Mouse (Mus musculus) lung, embryonic 15.5 days (tissue): ENCODE results near the gene Zscan26. TPM values are rescaled to one million over a fixed set of nuclear protein-coding genes. Genes with fewer than 3 reads are reported as not detected.
"Not testable (repeated sequence)": the region's sequence is repeated elsewhere in the genome, so short reads cannot be mapped to it uniquely, and the experiment has no call there.

ENCODE experiments used
- ATAC-seq: fragments of 200-750 bp; cut with Nextera tagmentation; 2 replicates; pipeline ENCODE4 v1.8.0; 2017; ENCODE audit warnings: moderate number of reproducible peaks, borderline replicate concordance; ENCODE audit not compliant: low FRiP score, low TSS enrichment; ENCODE audit errors: extremely low read depth
- H3K27ac ChIP-seq: fragments of 300-500 bp; sonication (generic); 2 replicates; pipeline ENCODE4 v1.5.1; 2015; ENCODE audit warnings: moderate library complexity, mild to moderate bottlenecking, inconsistent platforms
- H3K27me3 ChIP-seq: fragments of 300-500 bp; sonication (generic); 2 replicates; pipeline ENCODE4 v1.6.1; 2015; ENCODE audit warnings: inconsistent platforms
- H3K36me3 ChIP-seq: fragments of 300-500 bp; sonication (generic); 2 replicates; pipeline ENCODE4 v1.6.1; 2015; ENCODE audit warnings: inconsistent platforms
- H3K4me1 ChIP-seq: fragments of 300-500 bp; sonication (generic); 2 replicates; pipeline ENCODE4 v1.6.1; 2015; ENCODE audit warnings: inconsistent platforms
- H3K4me2 ChIP-seq: fragments of 300-500 bp; sonication (generic); 2 replicates; pipeline ENCODE4 v1.6.1; 2015; ENCODE audit warnings: inconsistent platforms, mild to moderate bottlenecking, moderate library complexity
- H3K4me3 ChIP-seq: fragments of 300-500 bp; sonication (generic); 2 replicates; pipeline ENCODE4 v1.5.1; 2015; ENCODE audit warnings: mild to moderate bottlenecking, inconsistent platforms
- H3K9ac ChIP-seq: fragments of 300-500 bp; sonication (generic); 2 replicates; pipeline ENCODE4 v1.6.1; 2015; ENCODE audit warnings: inconsistent platforms
- H3K9me3 ChIP-seq: fragments of 300-500 bp; sonication (generic); 2 replicates; pipeline ENCODE4 v1.6.1; 2016; ENCODE audit warnings: inconsistent platforms
- WGBS: fragments of 180-500 bp; shearing (Covaris S2); methylation state at CpG from one replicate; pipeline ENCODE4 v1.1.7; 2015; 5-methylcytosine and 5-hydroxymethylcytosine counted together
- polyA plus RNA-seq: library from polyadenylated mRNA; unstranded; fragments of >200 nt; fragmentation: Nextera tagmentation; extraction: Ambion mirVana; gene quantifications from 2 replicates; pipeline ENCODE4 v1.2.1, GENCODE M21; 2015

Gene Zscan26
- polyA plus RNA-seq, 1 experiment from 2014 or later, result 33.8 TPM

- WGBS, result 40% methylated on average over 9 of the region's 9 CpGs
- H3K27me3 ChIP-seq, H3K36me3 ChIP-seq, H3K9ac ChIP-seq, ATAC-seq, H3K4me1 ChIP-seq, H3K9me3 ChIP-seq, H3K4me2 ChIP-seq, H3K27ac ChIP-seq, H3K4me3 ChIP-seq: not testable (repeated sequence)
These were observed 9.0 kb upstream of the Zscan26 start for GRCm38 (mm10) chr13:21462516-21462915.

- H3K9ac ChIP-seq, result no peak overlapping the region
- peak; percentile 87 for ATAC-seq
- H3K4me3 ChIP-seq, result no peak overlapping the region
- H3K4me1 ChIP-seq, result peaks cover 14% of the 10 kb centered on the region; the same call in 1 of the 2 replicates
- H3K27ac ChIP-seq, result peak overlapping the region; percentile 59
- peaks cover 4% of the 10 kb centered on the region; the same call in 1 of the 2 replicates for H3K36me3 ChIP-seq
- H3K4me2 ChIP-seq, result no peak overlapping the region
- 10% methylated on average over 4 of the region's 4 CpGs for WGBS
- no peaks in the 10 kb centered on the region for H3K27me3 ChIP-seq
- H3K9me3 ChIP-seq, result no peaks in the 10 kb centered on the region
These were observed 2.8 kb upstream of the Zscan26 start for GRCm38 (mm10) chr13:21456347-21456746.

GRCm38 (mm10) chr13:21454133-21454532, 603 bp upstream of the Zscan26 start:
- no peak for ATAC-seq
- 0 out of 2 replicates have a peak overlapping the region, but pooled peaks have one; percentile 83 for H3K4me3 ChIP-seq

GRCm38 (mm10) chr13:21453042-21453441, 488 bp downstream of the Zscan26 start:
- Histone ChIP-seq H3K4me3 (peak overlapping the region; percentile 83), H3K9me3 (no peaks in the 10 kb centered on the region), H3K9ac (peak overlapping the region; percentile 70), H3K27me3 (no peaks in the 10 kb centered on the region), H3K27ac (peak overlapping the region; percentile 81), H3K36me3 (peaks cover 17% of the 10 kb centered on the region), H3K4me1 (peaks cover 17% of the 10 kb centered on the region), H3K4me2 (peak overlapping the region; percentile 62)
- WGBS, result 4% methylated on average over 13 of the region's 13 CpGs
- peak; percentile 9; the same call in 1 of the 2 replicates for ATAC-seq

More at GRCm38 (mm10) chr13:21454133-21454532, 603 bp upstream of the Zscan26 start:
- 38% methylated on average over 3 of the region's 3 CpGs for WGBS
- Histone ChIP-seq H3K9ac (no peak overlapping the region), H3K27me3 (no peaks in the 10 kb centered on the region), H3K36me3 (peaks cover 10% of the 10 kb centered on the region; the same call in 1 of the 2 replicates), H3K27ac (no peak overlapping the region), H3K4me1 (peaks cover 14% of the 10 kb centered on the region; the same call in 1 of the 2 replicates), H3K4me2 (peak overlapping the region; percentile 62), H3K9me3 (no peaks in the 10 kb centered on the region)

GRCm38 (mm10) chr13:21447856-21448614, 5.5 kb downstream of the Zscan26 start:
- ATAC-seq, result no peak
- 64% methylated on average over 16 of the region's 16 CpGs for WGBS
- peaks cover 59% of the 10 kb centered on the region for H3K36me3 ChIP-seq

GRCm38 (mm10) chr13:21446796-21447195, 6.7 kb downstream of the Zscan26 start:
- no peaks in the 10 kb centered on the region for H3K9me3 ChIP-seq
- no peak overlapping the region for H3K4me2 ChIP-seq
- WGBS, result 87% methylated on average over 9 of the region's 9 CpGs
- peaks cover 65% of the 10 kb centered on the region for H3K36me3 ChIP-seq
- no peak overlapping the region for H3K9ac ChIP-seq
- no peaks in the 10 kb centered on the region for H3K27me3 ChIP-seq
- H3K4me3 ChIP-seq, result no peak overlapping the region
- peaks cover 4% of the 10 kb centered on the region for H3K4me1 ChIP-seq
- H3K27ac ChIP-seq, result no peak overlapping the region
- no peak for ATAC-seq

More at GRCm38 (mm10) chr13:21447856-21448614, 5.5 kb downstream of the Zscan26 start:
- H3K9me3 ChIP-seq, result no peaks in the 10 kb centered on the region
- H3K4me3 ChIP-seq, result no peak overlapping the region
- H3K4me2 ChIP-seq, result no peak overlapping the region
- peak overlapping the region; percentile 58 for H3K27ac ChIP-seq
- peaks cover 14% of the 10 kb centered on the region for H3K4me1 ChIP-seq
- no peaks in the 10 kb centered on the region for H3K27me3 ChIP-seq
- H3K9ac ChIP-seq, result no peak overlapping the region

GRCm38 (mm10) chr13:21441207-21441572, 12.3 kb downstream of the Zscan26 start:
- Histone ChIP-seq H3K36me3 (peaks cover 36% of the 10 kb centered on the region), H3K27me3 (no peaks in the 10 kb centered on the region), H3K4me3 (peak overlapping the region; percentile 53), H3K9me3 (no peaks in the 10 kb centered on the region), H3K4me2 (peak overlapping the region; percentile 82), H3K27ac (peak overlapping the region; percentile 90), H3K9ac (peak overlapping the region; percentile 62; the same call in 1 of the 2 replicates), H3K4me1 (peaks cover 8% of the 10 kb centered on the region; the same call in 1 of the 2 replicates)
- no peak for ATAC-seq
- 17% methylated on average over 10 of the region's 10 CpGs for WGBS

- Histone ChIP-seq H3K9me3 (no peaks in the 10 kb centered on the region), H3K27ac (peak within 1 kb of the TSS; percentile 90), H3K4me1 (peaks cover 8% of the 10 kb centered on the region; the same call in 1 of the 2 replicates), H3K9ac (peak within 1 kb of the TSS; percentile 62), H3K4me2 (peak within 1 kb of the TSS; percentile 82), H3K27me3 (no peaks in the 10 kb centered on the region), H3K4me3 (peak within 1 kb of the TSS; percentile 53), H3K36me3 (peaks cover 30% of the 10 kb centered on the region)
- ATAC-seq, result peak; percentile 81
- 1% methylated on average over 32 of the region's 32 CpGs for WGBS
These were observed 12.9 kb downstream of the Zscan26 start, which contains the start of gene Pgbd1 for GRCm38 (mm10) chr13:21440503-21441206. Gene Pgbd1, minus strand, starts transcription at chr13:21441058.

GRCm38 (mm10) chr13:21435476-21435875, 18.1 kb downstream of the Zscan26 start:
- no peaks in the 10 kb centered on the region for H3K27me3 ChIP-seq
- H3K4me1 ChIP-seq, result peaks cover 6% of the 10 kb centered on the region; the same call in 1 of the 2 replicates
- no peaks in the 10 kb centered on the region for H3K36me3 ChIP-seq
- no peak overlapping the region for H3K27ac ChIP-seq
- H3K4me2 ChIP-seq, result no peak overlapping the region
- no peak overlapping the region for H3K9ac ChIP-seq
- H3K9me3 ChIP-seq, result no peaks in the 10 kb centered on the region
- no peak for ATAC-seq
- no peak overlapping the region for H3K4me3 ChIP-seq
- 81% methylated on average over 4 of the region's 4 CpGs for WGBS

- Histone ChIP-seq H3K4me1 (no peaks in the 10 kb centered on the region), H3K27me3 (no peaks in the 10 kb centered on the region), H3K36me3 (no peaks in the 10 kb centered on the region), H3K9me3 (no peaks in the 10 kb centered on the region), H3K4me3 (no peak overlapping the region), H3K27ac (no peak overlapping the region), H3K9ac (no peak overlapping the region), H3K4me2 (no peak overlapping the region)
- 80% methylated on average over 1 of the region's 1 CpGs for whole genome bisulfite sequencing
- ATAC-seq, result no peak
These were observed 25.9 kb downstream of the Zscan26 start for GRCm38 (mm10) chr13:21427631-21428030.

GRCm38 (mm10) chr13:21423301-21423700, 30.2 kb downstream of the Zscan26 start:
- ATAC-seq, result no peak
- Histone ChIP-seq H3K36me3 (no peaks in the 10 kb centered on the region), H3K27ac (no peak overlapping the region), H3K4me1 (no peaks in the 10 kb centered on the region), H3K27me3 (no peaks in the 10 kb centered on the region), H3K4me3 (no peak overlapping the region), H3K4me2 (no peak overlapping the region), H3K9me3 (no peaks in the 10 kb centered on the region), H3K9ac (no peak overlapping the region)
- WGBS, result 59% methylated on average over 5 of the region's 5 CpGs

- peaks cover 5% of the 10 kb centered on the region; the same call in 1 of the 2 replicates for H3K4me1 ChIP-seq
- WGBS, result 44% methylated on average over 6 of the region's 6 CpGs
These were observed 34.7 kb downstream of the Zscan26 start for GRCm38 (mm10) chr13:21418865-21419264.

More at GRCm38 (mm10) chr13:21418865-21419264, 34.7 kb downstream of the Zscan26 start:
- Histone ChIP-seq H3K27ac (no peak overlapping the region), H3K4me3 (no peak overlapping the region), H3K27me3 (no peaks in the 10 kb centered on the region), H3K36me3 (no peaks in the 10 kb centered on the region), H3K4me2 (no peak overlapping the region), H3K9ac (no peak overlapping the region), H3K9me3 (no peaks in the 10 kb centered on the region)
- no peak; the same call in 1 of the 2 replicates for ATAC-seq
